Mouse (Mus musculus) cortical plate, adult 2 months (tissue): ENCODE results near the gene Rufy4.

Experiments
- CTCF ChIP-seq: fragments of 200-500 bp; IDR thresholded peaks from 2 replicates; pipeline ENCODE4 v1.5.1; 2011; ENCODE audit warnings: mild to moderate bottlenecking, control low read depth, low read length; ENCODE audit not compliant: insufficient read depth; ENCODE audit errors: extremely low read depth
- POLR2A ChIP-seq: fragments of 200-500 bp; IDR thresholded peaks from 2 replicates; pipeline ENCODE4 v1.6.1; 2011; ENCODE audit warnings: mild to moderate bottlenecking, low read length, control low read depth; ENCODE audit not compliant: insufficient read depth; ENCODE audit errors: extremely low read depth

- no peak for TF ChIP-seq CTCF
- TF ChIP-seq POLR2A = no peak
Observed at GRCm38 (mm10) chr1:74181462-74181861, 56.1 kb downstream of the Rufy4 start.
